Mouse (Mus musculus) ES-E14 (cell line): ENCODE results near the gene Anxa11. TPM values are rescaled to one million over a fixed set of nuclear protein-coding genes. Genes with fewer than 3 reads are reported as not detected.

Experiments
- DNase-seq: peaks from one replicate; pipeline ENCODE4 v3.0.0-alpha.2; 2013; ENCODE audit warnings: low read depth, low spot score
- H3K27ac ChIP-seq: 2 replicates; pipeline ENCODE4 v1.5.1; 2012; ENCODE audit warnings: low read depth, mild to moderate bottlenecking, low read length, moderate library complexity, mixed read lengths; ENCODE audit not compliant: poor library complexity, insufficient read depth, severe bottlenecking
- H3K36me3 ChIP-seq: 2 replicates; pipeline ENCODE4 v1.6.1; 2012; ENCODE audit warnings: mild to moderate bottlenecking, low read length, moderate library complexity, mixed read lengths; ENCODE audit not compliant: control insufficient read depth, poor library complexity, insufficient read depth, severe bottlenecking
- H3K4me1 ChIP-seq, 2 experiments: fragments of 150-350 bp in 1 of 2; sonication (generic) in 1 of 2; 2 replicates each; pipeline ENCODE4 v1.6.1; 2012; ENCODE audit warnings: low read length in 2 of 2, mild to moderate bottlenecking in 1 of 2, mixed read lengths in 1 of 2; ENCODE audit not compliant: control insufficient read depth in 2 of 2, insufficient read depth in 2 of 2, poor library complexity in 1 of 2
- H3K4me3 ChIP-seq, 2 experiments: fragments of 150-350 bp in 1 of 2; sonication (generic) in 1 of 2; 2 replicates each; pipeline ENCODE4 v1.5.1; 2012; ENCODE audit warnings: low read length in 2 of 2, low read depth in 1 of 2, mild to moderate bottlenecking in 1 of 2, mixed read lengths in 1 of 2; ENCODE audit not compliant: insufficient read depth in 1 of 2, poor library complexity in 1 of 2, severe bottlenecking in 1 of 2
- H3K9ac ChIP-seq: 2 replicates; pipeline ENCODE4 v1.6.1; 2012; ENCODE audit warnings: low read depth, mild to moderate bottlenecking, low read length, mixed read lengths; ENCODE audit not compliant: poor library complexity, insufficient read depth, severe bottlenecking
- H3K9me3 ChIP-seq: fragments of 150-350 bp; sonication (generic); 2 replicates; pipeline ENCODE4 v1.6.1; 2012; ENCODE audit warnings: low read depth, mild to moderate bottlenecking, low read length; ENCODE audit not compliant: control insufficient read depth, insufficient read depth
- CHD2 ChIP-seq: IDR thresholded peaks from 2 replicates; pipeline ENCODE4 v1.6.1; 2014; ENCODE audit warnings: mild to moderate bottlenecking, low read depth, low read length, inconsistent platforms
- HCFC1 ChIP-seq: IDR thresholded peaks from 2 replicates; pipeline ENCODE4 v1.6.1; 2012; ENCODE audit warnings: low read length, inconsistent platforms, borderline replicate concordance; ENCODE audit not compliant: insufficient read depth
- MAFK ChIP-seq: IDR thresholded peaks from 2 replicates; pipeline ENCODE4 v1.6.1; 2014; ENCODE audit warnings: mild to moderate bottlenecking, low read depth, low read length, inconsistent platforms; ENCODE audit not compliant: insufficient read depth
- ZC3H11A ChIP-seq: IDR thresholded peaks from 2 replicates; pipeline ENCODE4 v1.6.1; 2012; ENCODE audit warnings: low read depth, mild to moderate bottlenecking, inconsistent platforms, low read length, borderline replicate concordance
- ZNF384 ChIP-seq: IDR thresholded peaks from 2 replicates; pipeline ENCODE4 v1.6.1; 2012; ENCODE audit warnings: low read depth, low read length, inconsistent platforms
- in situ Hi-C, 2 experiments: fragments of 600-800 bp; cut with MboI; formaldehyde crosslinking; loops; one replicate each; pipeline ENCODE4 v1.15.1; 2025; ENCODE audit warnings: low sequenced_read_pairs in 2 of 2, inconsistent platforms in 1 of 2; ENCODE audit not compliant: unreplicated experiment in 2 of 2
- total RNA-seq: library from RNA; depleted of rRNA; stranded (reverse); fragments of 300-350 nt; gene quantifications from 2 replicates; pipeline ENCODE4 v1.2.3, GENCODE M21; 2012

Anxa11 gene
- total RNA-seq, 1 experiment: 18.7 TPM

- peaks cover 5 to 33% of the 10 kb centered on the region in 2 experiments; a peak in 3 of 4 replicates for H3K4me1 ChIP-seq
- H3K36me3 ChIP-seq: peaks cover 7% of the 10 kb centered on the region; the same call in 1 of the 2 replicates
- no peaks in the 10 kb centered on the region for H3K9me3 ChIP-seq
- H3K27ac ChIP-seq: no peak overlapping the region
- DNase-seq: no peak
- in situ Hi-C loops: no loop called here
- H3K4me3 ChIP-seq: no peak overlapping the region
- no peak overlapping the region for H3K9ac ChIP-seq
- TF ChIP-seq ZNF384 (no peak), MAFK (no peak), ZC3H11A (no peak), HCFC1 (no peak), CHD2 (no peak)
These were observed 24.4 kb downstream of the Anxa11 start for GRCm38 (mm10) chr14:25866384-25866783.

GRCm38 (mm10) chr14:25866832-25867231, 24.9 kb downstream of the Anxa11 start:
- Histone ChIP-seq H3K4me1 (peaks cover 5 to 32% of the 10 kb centered on the region in 2 experiments; a peak in 3 of 4 replicates), H3K27ac (no peak overlapping the region), H3K36me3 (peaks cover 9% of the 10 kb centered on the region; the same call in 1 of the 2 replicates), H3K4me3 (no peak overlapping the region), H3K9me3 (no peaks in the 10 kb centered on the region), H3K9ac (no peak overlapping the region)
- no peak for DNase-seq
- in situ Hi-C loops: no loop called here
- TF ChIP-seq MAFK (no peak), ZNF384 (no peak)

DNA sequence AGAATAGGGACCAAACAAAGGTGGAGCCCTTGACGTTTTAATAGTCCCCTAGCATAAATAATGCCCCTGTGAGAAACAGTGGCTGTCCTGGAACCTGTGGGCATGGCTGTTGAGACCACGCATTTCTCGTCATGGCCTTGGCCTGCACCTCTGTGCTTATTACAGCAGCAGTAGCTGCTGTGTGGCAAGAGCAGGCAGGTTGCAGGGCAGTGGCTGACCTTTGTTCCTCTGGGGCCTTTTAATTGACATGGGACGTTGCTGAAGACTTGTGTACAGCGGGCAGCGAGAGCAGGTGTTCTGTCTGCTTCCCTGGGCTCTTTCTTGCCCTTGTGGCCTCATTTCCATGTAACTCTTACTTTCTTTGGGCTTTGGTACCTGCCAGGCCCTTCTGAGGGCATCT, 25.9 kb downstream of the Anxa11 start:
- no peak for TF ChIP-seq HCFC1
- TF ChIP-seq ZC3H11A: no peak
- no peak for TF ChIP-seq CHD2
- no peak for TF ChIP-seq MAFK
- TF ChIP-seq ZNF384: no peak
- Histone ChIP-seq H3K9me3 (no peaks in the 10 kb centered on the region), H3K27ac (no peak overlapping the region), H3K4me3 (no peak overlapping the region), H3K36me3 (peaks cover 15% of the 10 kb centered on the region; the same call in 1 of the 2 replicates), H3K9ac (no peak overlapping the region), H3K4me1 (peaks cover 5 to 31% of the 10 kb centered on the region in 2 experiments; a peak in 3 of 4 replicates)
- in situ Hi-C loops: no loop called here
- no peak for DNase-seq

DNA sequence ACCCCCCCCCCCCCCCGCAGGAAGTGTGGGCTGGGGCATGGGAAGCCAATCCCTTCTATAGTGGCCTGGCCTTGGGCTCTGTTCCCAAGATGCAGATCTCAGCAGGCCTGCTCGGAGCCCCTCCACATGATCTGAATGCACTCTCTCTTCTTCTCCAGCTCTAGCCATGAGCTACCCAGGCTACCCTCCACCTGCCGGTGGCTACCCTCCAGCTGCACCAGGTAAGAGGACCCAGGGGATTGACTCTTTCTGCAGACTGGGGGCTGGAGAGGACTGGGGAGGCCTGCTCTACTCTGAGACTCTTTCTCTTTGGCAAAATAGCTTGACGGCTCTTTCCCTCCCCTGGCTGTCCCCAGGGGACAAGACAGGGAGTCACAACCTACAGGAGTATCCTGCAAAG, 26.8 kb downstream of the Anxa11 start:
- Histone ChIP-seq H3K9ac (peak overlapping the region; percentile 41; the same call in 1 of the 2 replicates), H3K27ac (peak overlapping the region; percentile 83; the same call in 1 of the 2 replicates), H3K9me3 (no peaks in the 10 kb centered on the region), H3K4me3 (no peak overlapping the region), H3K36me3 (peaks cover 23% of the 10 kb centered on the region; the same call in 1 of the 2 replicates), H3K4me1 (peaks cover 5 to 31% of the 10 kb centered on the region in 2 experiments; a peak in 3 of 4 replicates)
- in situ Hi-C loops: no loop called here
- DNase-seq: no peak
- no peak for TF ChIP-seq ZNF384
- no peak for TF ChIP-seq ZC3H11A
- no peak for TF ChIP-seq HCFC1
- no peak for TF ChIP-seq MAFK
- TF ChIP-seq CHD2: no peak
